ENCODE assay signal across 7 mouse cellular contexts in genomic region chr7:45366652-45367019, GRCm38 (mm10). TPM values are rescaled to one million over a fixed set of nuclear protein-coding genes. Genes with fewer than 3 reads are reported as not detected.
DNase-seq lines count a peak whose midpoint lies in the region; ATAC-seq and TF ChIP-seq lines count a peak whose summit lies in the region.

TSS of gene Ppfia3 (minus strand) at chr7:45367019.

- peak within 1 kb of the TSS; percentile 78 for H3K27ac ChIP-seq in embryonic facial prominence, embryonic 15.5 days (replicated peaks)
- H3K27ac ChIP-seq in midbrain, embryonic 14.5 days (replicated peaks; ENCODE audit: low read depth, low read length): peak within 1 kb of the TSS; percentile 81

- H3K9ac ChIP-seq in embryonic facial prominence, embryonic 15.5 days: peak within 1 kb of the TSS; percentile 52
- H3K9ac ChIP-seq in midbrain, embryonic 14.5 days (replicated peaks; ENCODE audit: low read length): peak within 1 kb of the TSS; percentile 80

- ATAC-seq in embryonic facial prominence, embryonic 15.5 days (ENCODE audit: insufficient number of reproducible peaks, low FRiP score, low TSS enrichment, low read depth): 0 out of 2 replicates have a peak, but pooled peaks have one; percentile 4
- ATAC-seq in midbrain, embryonic 14.5 days (ENCODE audit: low FRiP score, low TSS enrichment): peak; percentile 54; the same call in 1 of the 2 replicates

- no peaks in the 10 kb centered on the region; the same call in none of the 2 replicates for H3K4me1 ChIP-seq in lung, adult 2 months (ENCODE audit: control insufficient read depth, insufficient read depth, low read length)
- H3K4me1 ChIP-seq in embryonic facial prominence, embryonic 15.5 days: peaks cover 49% of the 10 kb centered on the region
- H3K4me1 ChIP-seq in midbrain, embryonic 14.5 days (ENCODE audit: control insufficient read depth, insufficient read depth, low read length): peaks cover 46% of the 10 kb centered on the region

- TF ChIP-seq CTCF in lung, adult 2 months (IDR thresholded peaks at IDR 0.05; ENCODE audit: insufficient read depth, low read length): no peak

- no peaks in the 10 kb centered on the region for H3K36me3 ChIP-seq in embryonic facial prominence, embryonic 15.5 days
- H3K36me3 ChIP-seq in midbrain, embryonic 14.5 days (ENCODE audit: control insufficient read depth, insufficient read depth, low read length): no peaks in the 10 kb centered on the region

- DNase-seq in lung, adult 2 months: no peak
- no peak for DNase-seq in lung, adult 18-20 months
- no peak for DNase-seq in large intestine, adult 2 months (ENCODE audit: low read depth, low spot score)
- peak; percentile 84 for DNase-seq in midbrain, embryonic 14.5 days
- no peak for DNase-seq in urinary bladder, postnatal 36 days (ENCODE audit: low spot score in 2 of 2)
- no peak for DNase-seq in gastrocnemius, adult 8-10 months (ENCODE audit: low spot score in 2 of 2)

- H3K27me3 ChIP-seq in embryonic facial prominence, embryonic 15.5 days: peaks cover 52% of the 10 kb centered on the region
- H3K27me3 ChIP-seq in midbrain, embryonic 14.5 days (ENCODE audit: control insufficient read depth, insufficient read depth, low read length): peaks cover 16% of the 10 kb centered on the region

- no peaks in the 10 kb centered on the region for H3K9me3 ChIP-seq in embryonic facial prominence, embryonic 15.5 days (replicated peaks)
- H3K9me3 ChIP-seq in midbrain, embryonic 14.5 days (ENCODE audit: control insufficient read depth, low read length): no peaks in the 10 kb centered on the region

- no peak for TF ChIP-seq POLR2A in lung, adult 2 months (IDR thresholded peaks at IDR 0.05; ENCODE audit: borderline replicate concordance, extremely low read depth, low read depth, low read length)

- peak within 1 kb of the TSS; percentile 76 for H3K4me3 ChIP-seq in lung, adult 2 months (replicated peaks; ENCODE audit: extremely low read depth, low read depth, low read length)
- H3K4me3 ChIP-seq in embryonic facial prominence, embryonic 15.5 days (replicated peaks): peak within 1 kb of the TSS; percentile 70
- peak within 1 kb of the TSS; percentile 83 for H3K4me3 ChIP-seq in midbrain, embryonic 14.5 days (replicated peaks; ENCODE audit: low read depth, low read length)

- peak within 1 kb of the TSS; percentile 98 for H3K4me2 ChIP-seq in embryonic facial prominence, embryonic 15.5 days (replicated peaks)
- H3K4me2 ChIP-seq in midbrain, embryonic 14.5 days (ENCODE audit: low read length): peak within 1 kb of the TSS; percentile 89

- WGBS in lung, adult 2 months: 2% methylated on average over 26 of the region's 26 CpGs
- 2% methylated on average over 22 of the region's 26 CpGs for WGBS in embryonic facial prominence, embryonic 15.5 days
- 0% methylated on average over 17 of the region's 26 CpGs for WGBS in large intestine, adult 2 months
- WGBS in midbrain, embryonic 14.5 days: 2% methylated on average over 23 of the region's 26 CpGs

RNA-seq across cellular contexts. Expression of gene Ppfia3, which starts in this region (rescaled TPM):
- 1.2 and 3.7 TPM in 2 replicates for polyA plus RNA-seq in lung, adult 2 months (2012; rRNA removed)
- 8.5 and 10.1 TPM in 2 replicates for polyA plus RNA-seq in embryonic facial prominence, embryonic 15.5 days (2015; fragmentation: Nextera tagmentation; extraction: Ambion mirVana)
- polyA plus RNA-seq in large intestine, adult 2 months (2012; rRNA removed): 47.1 and 70.3 TPM in 2 replicates
- polyA plus RNA-seq in midbrain, embryonic 14.5 days (2014; fragmentation: Nextera tagmentation; extraction: Ambion mirVana): 26.9 and 28.0 TPM in 2 replicates
- total RNA-seq in gastrocnemius, adult 8-10 months (2022): under 1 TPM in 3 of 4 experiments, not detected in 1; 0.07 to 0.24 (median 0.09) TPM
